Mouse (Mus musculus): ENCODE data around the gene Tmem273. TPM values are rescaled to one million over a fixed set of nuclear protein-coding genes. Genes with fewer than 3 reads are reported as not detected.

Tmem273 gene
- polyA plus RNA-seq, 1 experiment from 2014 or later: 0.19 TPM

DNA sequence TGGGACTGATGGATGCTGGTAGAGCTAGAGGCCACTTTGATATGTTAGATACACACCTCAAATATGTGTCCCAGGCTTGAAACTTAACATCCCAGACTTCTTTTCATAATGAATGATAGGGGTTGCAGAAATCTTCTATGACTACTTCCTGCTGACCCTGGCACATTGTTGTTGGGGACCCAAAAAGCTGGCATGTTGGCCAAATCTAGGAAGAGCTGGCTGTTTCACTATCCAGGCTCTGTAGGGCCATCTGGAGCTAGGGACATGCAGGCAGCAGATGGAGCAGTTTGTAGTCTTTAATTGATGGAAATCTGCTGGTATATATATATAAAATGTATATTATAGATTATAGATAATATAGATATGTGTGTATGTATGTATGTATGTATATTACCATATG is 56.3 kb downstream of the Tmem273 start:
- Histone ChIP-seq H3K9ac (replicated peaks; ENCODE audit: low read depth, low read length) (no peak overlapping the region), H3K27me3 (replicated peaks; ENCODE audit: control insufficient read depth, insufficient read depth, low read length) (no peaks in the 10 kb centered on the region), H3K4me3 (replicated peaks; ENCODE audit: low read length) (no peak overlapping the region), H3K4me2 (ENCODE audit: low read length) (no peak overlapping the region), H3K9me3 (ENCODE audit: control insufficient read depth, low read length) (no peaks in the 10 kb centered on the region), H3K36me3 (ENCODE audit: control insufficient read depth, insufficient read depth) (no peaks in the 10 kb centered on the region), H3K4me1 (replicated peaks; ENCODE audit: control insufficient read depth, insufficient read depth, low read length) (no peaks in the 10 kb centered on the region), H3K27ac (ENCODE audit: low read length) (no peak overlapping the region)
- no peak for ATAC-seq

DNA sequence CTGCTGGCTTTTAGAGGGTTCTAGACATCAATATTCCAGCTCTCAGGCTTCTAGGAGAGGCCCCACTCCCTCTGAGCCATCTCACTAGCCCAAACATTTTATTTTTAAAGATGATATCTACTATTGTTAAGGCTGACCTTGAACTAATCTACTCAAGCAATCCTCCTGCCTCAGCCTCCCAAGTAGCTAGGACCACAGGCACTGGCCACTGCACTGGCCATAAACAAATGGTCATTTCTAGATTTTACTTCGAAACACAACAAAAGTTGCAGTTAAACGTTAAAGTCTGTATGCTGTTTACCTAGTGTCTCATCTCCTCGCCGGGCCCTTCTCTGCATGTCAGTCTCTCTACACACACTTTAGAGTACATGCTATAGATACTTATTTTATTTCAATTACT is 68.3 kb downstream of the Tmem273 start:
- peaks cover 7% of the 10 kb centered on the region for H3K4me1 ChIP-seq (replicated peaks; ENCODE audit: control insufficient read depth, insufficient read depth, low read length)
- no peak for ATAC-seq
- H3K27ac ChIP-seq (ENCODE audit: low read length): no peak overlapping the region
- no peaks in the 10 kb centered on the region; the same call in 1 of the 2 replicates for H3K27me3 ChIP-seq (replicated peaks; ENCODE audit: control insufficient read depth, insufficient read depth, low read length)
- no peaks in the 10 kb centered on the region for H3K36me3 ChIP-seq (ENCODE audit: control insufficient read depth, insufficient read depth)
- no peak overlapping the region for H3K9ac ChIP-seq (replicated peaks; ENCODE audit: low read depth, low read length)
- no peak overlapping the region for H3K4me3 ChIP-seq (replicated peaks; ENCODE audit: low read length)
- no peak overlapping the region for H3K4me2 ChIP-seq (ENCODE audit: low read length)
- WGBS: 93% methylated on average over 4 of the region's 4 CpGs
- H3K9me3 ChIP-seq (ENCODE audit: control insufficient read depth, low read length): no peaks in the 10 kb centered on the region

DNA sequence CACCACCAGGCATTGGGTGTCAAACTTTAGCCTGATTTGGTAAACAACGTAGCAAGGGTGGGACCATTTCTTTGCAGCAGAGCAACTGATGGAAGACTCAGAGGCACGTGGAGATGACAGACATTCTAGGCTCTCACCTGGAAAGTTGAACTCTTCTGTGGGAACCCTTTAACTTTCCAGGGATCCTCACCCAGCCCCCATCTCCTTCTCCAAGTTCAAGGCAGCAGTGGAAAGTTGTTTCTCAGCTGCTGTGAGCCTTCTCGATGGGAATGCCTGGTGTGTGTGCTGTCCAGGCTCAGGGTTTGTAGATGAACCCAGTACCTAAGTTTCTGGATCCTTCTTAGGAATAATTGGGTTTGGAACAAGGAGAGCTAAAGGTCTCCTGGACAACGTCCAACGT is 70.5 kb downstream of the Tmem273 start:
- Histone ChIP-seq H3K4me3 (replicated peaks; ENCODE audit: low read length) (peak overlapping the region; percentile 53), H3K27ac (ENCODE audit: low read length) (no peak overlapping the region), H3K4me1 (replicated peaks; ENCODE audit: control insufficient read depth, insufficient read depth, low read length) (peaks cover 7% of the 10 kb centered on the region), H3K27me3 (replicated peaks; ENCODE audit: control insufficient read depth, insufficient read depth, low read length) (no peaks in the 10 kb centered on the region; the same call in 1 of the 2 replicates), H3K36me3 (ENCODE audit: control insufficient read depth, insufficient read depth) (no peaks in the 10 kb centered on the region), H3K9ac (replicated peaks; ENCODE audit: low read depth, low read length) (no peak overlapping the region), H3K4me2 (ENCODE audit: low read length) (peak overlapping the region; percentile 77), H3K9me3 (ENCODE audit: control insufficient read depth, low read length) (no peaks in the 10 kb centered on the region)
- no peak for ATAC-seq
- 42% methylated on average over 5 of the region's 5 CpGs for WGBS

DNA sequence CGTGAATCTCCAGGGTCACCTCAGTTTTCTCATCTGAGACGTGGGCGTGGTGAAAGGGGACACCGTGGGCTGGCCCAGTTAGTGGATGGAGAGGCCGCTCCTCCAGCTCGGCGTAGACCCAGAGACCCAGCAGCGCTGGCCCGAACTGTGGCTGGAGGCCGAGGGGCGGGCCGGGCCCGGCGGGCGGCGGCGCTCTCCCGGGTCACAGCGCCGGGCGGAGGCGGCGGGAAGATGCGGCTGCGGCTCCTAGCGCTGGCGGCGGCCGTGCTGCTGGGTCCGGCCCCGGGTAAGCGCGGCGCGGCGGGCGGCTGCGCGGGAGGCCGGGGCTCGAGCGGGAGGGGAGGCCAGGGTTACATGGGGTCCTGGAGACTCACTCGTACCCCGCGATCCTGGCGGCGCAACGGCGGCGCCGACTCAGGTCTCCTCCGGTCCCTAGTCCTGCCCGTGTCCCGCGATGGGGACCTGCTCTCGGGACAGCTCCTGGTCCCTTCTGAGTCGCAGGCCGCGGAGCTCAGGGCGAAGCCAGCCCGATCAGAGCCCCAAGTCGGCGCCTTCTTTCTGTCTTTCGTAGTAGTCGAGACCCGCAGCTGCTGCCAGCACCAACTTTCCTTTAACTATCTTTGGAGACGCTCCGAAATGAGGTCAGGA is 71.0 kb downstream of the Tmem273 start, which contains the start of gene Vstm4:
Gene Vstm4, plus strand, starts transcription at position 76 of the 648 bp plus-strand sequence.
- Histone ChIP-seq H3K9me3 (ENCODE audit: control insufficient read depth, low read length) (no peaks in the 10 kb centered on the region), H3K27ac (ENCODE audit: low read length) (no peak within 1 kb of the TSS), H3K4me3 (replicated peaks; ENCODE audit: low read length) (peak within 1 kb of the TSS; percentile 53), H3K4me2 (ENCODE audit: low read length) (peak within 1 kb of the TSS; percentile 77), H3K4me1 (replicated peaks; ENCODE audit: control insufficient read depth, insufficient read depth, low read length) (peaks cover 7% of the 10 kb centered on the region), H3K9ac (replicated peaks; ENCODE audit: low read depth, low read length) (peak within 1 kb of the TSS; percentile 67), H3K27me3 (replicated peaks; ENCODE audit: control insufficient read depth, insufficient read depth, low read length) (no peaks in the 10 kb centered on the region; the same call in 1 of the 2 replicates), H3K36me3 (ENCODE audit: control insufficient read depth, insufficient read depth) (no peaks in the 10 kb centered on the region)
- ATAC-seq: peak; percentile 82
- under 1% methylated on average over 61 of the region's 68 CpGs for WGBS

DNA sequence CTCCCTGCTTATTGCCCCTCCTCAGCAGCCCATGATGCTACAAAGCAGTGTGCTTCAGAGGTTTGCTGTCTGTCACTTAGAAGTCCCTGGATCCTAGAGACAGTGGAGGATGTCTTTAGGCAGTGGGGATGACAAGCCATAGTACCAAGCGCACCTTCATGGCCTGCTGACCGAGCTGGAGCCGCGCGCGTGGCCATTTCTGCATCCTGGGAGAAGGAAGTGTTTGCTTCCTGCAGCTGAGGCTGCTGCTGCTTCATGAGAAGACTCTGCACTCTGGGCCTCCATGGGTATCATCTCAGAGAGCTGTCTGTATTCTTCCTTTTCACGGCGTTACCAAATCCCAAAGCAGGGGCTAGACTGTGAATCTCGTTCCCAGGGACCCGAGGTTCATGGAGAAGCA is 72.6 kb downstream of the Tmem273 start:
- Histone ChIP-seq H3K9me3 (ENCODE audit: control insufficient read depth, low read length) (no peaks in the 10 kb centered on the region), H3K4me1 (replicated peaks; ENCODE audit: control insufficient read depth, insufficient read depth, low read length) (peaks cover 7% of the 10 kb centered on the region), H3K36me3 (ENCODE audit: control insufficient read depth, insufficient read depth) (no peaks in the 10 kb centered on the region), H3K27me3 (replicated peaks; ENCODE audit: control insufficient read depth, insufficient read depth, low read length) (no peaks in the 10 kb centered on the region; the same call in 1 of the 2 replicates), H3K4me2 (ENCODE audit: low read length) (no peak overlapping the region), H3K4me3 (replicated peaks; ENCODE audit: low read length) (no peak overlapping the region), H3K9ac (replicated peaks; ENCODE audit: low read depth, low read length) (no peak overlapping the region), H3K27ac (ENCODE audit: low read length) (no peak overlapping the region)
- WGBS: 94% methylated on average over 10 of the region's 10 CpGs
- ATAC-seq: no peak

DNA sequence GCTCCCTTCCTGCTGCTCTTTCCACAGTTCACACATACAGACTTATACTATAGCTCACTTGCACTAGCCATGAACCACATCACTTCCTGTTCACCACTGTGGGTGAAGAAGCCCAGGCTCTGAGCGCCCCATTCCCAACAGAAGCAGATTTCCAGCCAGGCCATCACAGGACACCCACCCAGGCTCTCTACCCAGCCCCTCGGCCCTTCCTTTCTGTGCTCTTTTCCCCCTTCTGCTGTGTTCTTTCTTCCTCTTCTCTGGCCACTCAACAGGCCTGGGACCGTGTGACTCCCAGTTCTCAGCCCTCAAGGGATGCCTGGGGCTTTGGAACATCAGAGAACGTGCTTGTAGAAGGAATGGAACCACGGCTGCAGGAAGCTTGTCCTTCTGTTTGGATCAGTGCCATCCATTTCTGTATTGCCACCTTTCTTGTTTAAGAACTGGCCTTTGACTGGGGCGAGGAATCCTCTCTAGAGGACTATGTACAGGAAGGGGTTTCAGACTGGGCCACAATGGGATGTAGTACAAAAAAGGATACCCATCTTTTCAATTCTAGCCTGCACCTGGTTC is 73.3 kb downstream of the Tmem273 start:
- Histone ChIP-seq H3K27ac (ENCODE audit: low read length) (no peak overlapping the region), H3K4me3 (replicated peaks; ENCODE audit: low read length) (no peak overlapping the region), H3K36me3 (ENCODE audit: control insufficient read depth, insufficient read depth) (no peaks in the 10 kb centered on the region), H3K4me1 (replicated peaks; ENCODE audit: control insufficient read depth, insufficient read depth, low read length) (peaks cover 7% of the 10 kb centered on the region), H3K4me2 (ENCODE audit: low read length) (no peak overlapping the region), H3K27me3 (replicated peaks; ENCODE audit: control insufficient read depth, insufficient read depth, low read length) (no peaks in the 10 kb centered on the region; the same call in 1 of the 2 replicates), H3K9ac (replicated peaks; ENCODE audit: low read depth, low read length) (no peak overlapping the region), H3K9me3 (ENCODE audit: control insufficient read depth, low read length) (no peaks in the 10 kb centered on the region)
- no peak for ATAC-seq
- WGBS: 78% methylated on average over 6 of the region's 6 CpGs

DNA sequence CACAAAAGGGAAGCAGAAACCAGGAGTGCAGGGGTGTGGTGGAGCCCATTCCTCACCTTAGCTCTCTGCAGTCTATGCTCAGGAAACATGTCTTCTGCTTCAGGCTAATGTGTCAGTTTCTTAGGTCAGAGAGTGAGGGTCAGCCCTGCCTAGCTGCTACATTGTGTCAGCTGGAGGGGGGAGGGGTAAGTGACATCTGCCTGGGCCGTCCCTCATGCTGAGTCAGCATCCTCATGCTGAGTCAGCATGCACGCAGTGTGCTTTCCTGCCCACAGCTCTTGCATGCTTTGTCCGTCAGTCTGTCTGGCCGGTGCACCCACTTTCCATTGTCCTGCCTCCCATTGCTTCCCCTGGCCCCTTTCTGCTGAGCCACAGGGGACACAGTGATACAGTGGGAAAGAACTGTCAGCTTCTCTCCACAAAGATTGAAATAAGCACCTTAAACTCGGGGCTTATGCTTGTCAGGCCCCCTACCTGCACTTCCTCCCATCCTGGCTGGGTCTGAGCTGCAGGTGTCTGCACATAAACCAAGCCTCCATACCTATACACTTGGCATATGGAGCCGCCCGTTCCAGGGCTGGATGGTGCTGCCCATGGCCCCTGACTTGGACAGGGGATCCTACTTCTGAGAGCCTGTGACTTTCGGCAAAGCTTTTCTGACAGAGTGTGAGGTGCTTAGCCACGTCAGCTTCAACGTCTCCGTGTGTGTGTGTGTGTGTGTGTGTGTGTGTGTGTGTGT is 74.2 kb downstream of the Tmem273 start:
- no peak for ATAC-seq
- Histone ChIP-seq H3K9ac (replicated peaks; ENCODE audit: low read depth, low read length) (no peak overlapping the region), H3K4me2 (ENCODE audit: low read length) (no peak overlapping the region), H3K9me3 (ENCODE audit: control insufficient read depth, low read length) (no peaks in the 10 kb centered on the region), H3K27ac (ENCODE audit: low read length) (no peak overlapping the region), H3K4me1 (replicated peaks; ENCODE audit: control insufficient read depth, insufficient read depth, low read length) (peaks cover 7% of the 10 kb centered on the region), H3K4me3 (replicated peaks; ENCODE audit: low read length) (no peak overlapping the region), H3K27me3 (replicated peaks; ENCODE audit: control insufficient read depth, insufficient read depth, low read length) (no peaks in the 10 kb centered on the region; the same call in 1 of the 2 replicates), H3K36me3 (ENCODE audit: control insufficient read depth, insufficient read depth) (no peaks in the 10 kb centered on the region)
- WGBS: 61% methylated on average over 11 of the region's 11 CpGs

DNA sequence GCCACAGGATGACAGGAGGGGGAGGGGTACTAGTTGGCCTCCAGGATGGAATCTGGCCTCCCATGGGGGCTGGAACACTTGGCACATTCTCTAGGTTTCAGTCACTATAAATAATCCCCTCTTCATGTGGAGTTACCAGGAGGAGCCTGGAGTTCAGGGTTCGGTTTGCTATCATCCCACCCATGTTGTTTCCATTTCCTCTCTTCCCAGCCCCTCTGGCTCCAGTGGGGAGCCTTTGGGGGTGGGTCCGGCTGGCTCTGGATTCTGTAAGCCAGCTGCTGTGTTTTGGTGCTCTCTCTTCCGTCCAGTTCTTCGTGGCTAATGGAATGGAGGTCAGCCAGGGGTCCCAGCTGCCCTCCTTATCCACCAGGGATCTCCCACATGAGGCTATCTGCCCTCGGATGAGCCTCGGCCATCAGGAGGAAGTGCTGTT is 75.4 kb downstream of the Tmem273 start:
- no peak for ATAC-seq
- peaks cover 7% of the 10 kb centered on the region for H3K4me1 ChIP-seq (replicated peaks; ENCODE audit: control insufficient read depth, insufficient read depth, low read length)
- no peak overlapping the region for H3K4me3 ChIP-seq (replicated peaks; ENCODE audit: low read length)
- H3K4me2 ChIP-seq (ENCODE audit: low read length): no peak overlapping the region
- no peaks in the 10 kb centered on the region for H3K36me3 ChIP-seq (ENCODE audit: control insufficient read depth, insufficient read depth)
- no peaks in the 10 kb centered on the region; the same call in 1 of the 2 replicates for H3K27me3 ChIP-seq (replicated peaks; ENCODE audit: control insufficient read depth, insufficient read depth, low read length)
- no peak overlapping the region for H3K27ac ChIP-seq (ENCODE audit: low read length)
- no peaks in the 10 kb centered on the region for H3K9me3 ChIP-seq (ENCODE audit: control insufficient read depth, low read length)
- H3K9ac ChIP-seq (replicated peaks; ENCODE audit: low read depth, low read length): no peak overlapping the region
- 46% methylated on average over 6 of the region's 6 CpGs for WGBS

DNA sequence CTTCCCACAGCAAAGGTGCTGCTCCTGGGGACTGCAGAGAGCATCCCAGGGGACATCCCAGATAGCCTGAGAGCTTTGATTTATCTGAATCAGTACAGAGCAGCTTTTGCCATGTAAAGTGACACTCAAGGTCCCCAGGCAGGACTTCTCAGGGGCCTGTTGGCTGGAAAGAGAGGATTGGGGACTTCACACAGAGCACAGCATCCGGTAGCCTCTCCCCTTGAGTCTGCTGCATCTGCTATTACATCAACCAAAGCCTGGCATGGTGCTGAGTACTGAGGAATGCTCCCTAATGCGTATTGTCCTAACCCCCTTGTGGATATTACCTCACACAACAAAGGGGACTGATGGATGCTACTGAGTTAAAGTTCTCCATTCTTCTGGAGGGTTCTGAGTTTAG is 75.9 kb downstream of the Tmem273 start:
- Histone ChIP-seq H3K4me1 (replicated peaks; ENCODE audit: control insufficient read depth, insufficient read depth, low read length) (peaks cover 6% of the 10 kb centered on the region), H3K27ac (ENCODE audit: low read length) (no peak overlapping the region), H3K4me2 (ENCODE audit: low read length) (no peak overlapping the region), H3K4me3 (replicated peaks; ENCODE audit: low read length) (no peak overlapping the region), H3K9ac (replicated peaks; ENCODE audit: low read depth, low read length) (no peak overlapping the region), H3K27me3 (replicated peaks; ENCODE audit: control insufficient read depth, insufficient read depth, low read length) (no peaks in the 10 kb centered on the region; the same call in 1 of the 2 replicates), H3K36me3 (ENCODE audit: control insufficient read depth, insufficient read depth) (no peaks in the 10 kb centered on the region), H3K9me3 (ENCODE audit: control insufficient read depth, low read length) (no peaks in the 10 kb centered on the region)
- WGBS: 45% methylated on average over 2 of the region's 2 CpGs
- no peak for ATAC-seq

Measured in forebrain, embryonic 16.5 days (tissue).